Mouse (Mus musculus) skeletal muscle tissue, adult 2 months (tissue): ENCODE results near the gene Ctc1.
A peak's percentile ranks its signal among the peaks of the same experiment; 100 is the strongest.
"Not testable (repeated sequence)": the region's sequence is repeated elsewhere in the genome, so short reads cannot be mapped to it uniquely, and the experiment has no call there.

Experiments used
- DNase-seq: peaks from one replicate; pipeline ENCODE4 v3.0.0-alpha.2; 2012; ENCODE audit warnings: low read depth, low spot score

Gene Ctc1

GRCm38 (mm10) chr11:69015644-69016441, at the start of gene Ctc1:
Gene Ctc1, plus strand, starts transcription at chr11:69015911.
- peak; percentile 85 for DNase-seq

- no peak for DNase-seq
Measured at GRCm38 (mm10) chr11:68966554-68966953, 49.2 kb upstream of the Ctc1 start.

- peak; percentile 90 for DNase-seq
Measured at GRCm38 (mm10) chr11:68967337-68968282, 48.1 kb upstream of the Ctc1 start, which contains the start of gene Slc25a35. Gene Slc25a35, plus strand, starts transcription at chr11:68968131.

- DNase-seq = no peak
Measured at GRCm38 (mm10) chr11:68968752-68969151, 47.0 kb upstream of the Ctc1 start.

- peak; percentile 35 for DNase-seq
Measured at GRCm38 (mm10) chr11:68970232-68970631, 45.5 kb upstream of the Ctc1 start.

GRCm38 (mm10) chr11:68973250-68974058, 42.3 kb upstream of the Ctc1 start:
- DNase-seq = peak; percentile 73

GRCm38 (mm10) chr11:68974059-68974450, 41.7 kb upstream of the Ctc1 start:
- DNase-seq = no peak

- DNase-seq = no peak
Measured at GRCm38 (mm10) chr11:68975085-68975484, 40.6 kb upstream of the Ctc1 start, which contains the start of gene Rangrf. Gene Rangrf, minus strand, starts transcription at chr11:68975185.

GRCm38 (mm10) chr11:68975601-68976000, 40.1 kb upstream of the Ctc1 start:
- DNase-seq = no peak

- no peak for DNase-seq
Measured at GRCm38 (mm10) chr11:68979320-68979733, 36.4 kb upstream of the Ctc1 start.

- no peak for DNase-seq
Measured at GRCm38 (mm10) chr11:68980919-68981318, 34.8 kb upstream of the Ctc1 start.

GRCm38 (mm10) chr11:68982639-68983369, 32.9 kb upstream of the Ctc1 start:
- peak; percentile 41 for DNase-seq

- DNase-seq = no peak
Measured at GRCm38 (mm10) chr11:68987365-68987882, 28.3 kb upstream of the Ctc1 start.

GRCm38 (mm10) chr11:68988341-68988740, 27.4 kb upstream of the Ctc1 start:
- peak; percentile 68 for DNase-seq

GRCm38 (mm10) chr11:68993122-68993521, 22.6 kb upstream of the Ctc1 start:
- no peak for DNase-seq

- no peak for DNase-seq
Measured at GRCm38 (mm10) chr11:68994377-68994776, 21.3 kb upstream of the Ctc1 start.

- DNase-seq = no peak
Measured at GRCm38 (mm10) chr11:68997080-68997479, 18.6 kb upstream of the Ctc1 start.

GRCm38 (mm10) chr11:69002782-69003181, 12.9 kb upstream of the Ctc1 start:
- not testable (repeated sequence) for DNase-seq

GRCm38 (mm10) chr11:69003592-69003991, 12.1 kb upstream of the Ctc1 start:
- no peak for DNase-seq

GRCm38 (mm10) chr11:69005193-69005592, 10.5 kb upstream of the Ctc1 start:
- no peak for DNase-seq
